Mouse (Mus musculus) kidney, postnatal 25 days (tissue): Measurements from ENCODE around the gene Slc1a2.

Source experiments
- DNase-seq, 2 experiments: peaks; one replicate each; pipeline ENCODE4 v3.0.0; 2021; ENCODE audit warnings: mixed read lengths in 2 of 2

The Slc1a2 gene

DNA sequence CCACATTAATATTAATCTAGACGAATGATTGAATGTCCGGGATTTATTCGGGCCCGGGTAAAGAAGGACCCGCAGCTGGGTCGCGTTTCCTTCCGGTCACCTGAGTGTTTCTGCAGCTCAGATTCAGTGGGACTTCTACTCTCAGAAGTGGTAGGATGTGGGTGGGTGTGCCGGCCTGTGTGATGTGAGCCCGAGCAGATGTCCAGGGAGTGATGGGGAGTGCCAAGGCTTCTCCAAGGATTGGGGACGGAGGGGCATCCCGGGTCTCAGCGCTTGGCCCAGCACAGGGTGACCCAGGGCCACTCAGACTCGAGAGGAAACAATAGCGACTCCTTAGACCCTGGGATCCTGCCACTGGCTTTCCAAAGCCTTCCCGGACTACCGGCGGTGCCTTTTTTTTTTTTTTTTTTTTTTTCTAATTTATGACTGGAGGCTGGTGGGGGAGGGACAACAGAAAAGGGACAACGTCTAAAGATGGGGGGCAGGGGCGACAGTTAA, at the start of gene Slc1a2:
Gene Slc1a2 (plus strand): TSS at position 497 of the 498 bp plus-strand sequence.
- no peak for DNase-seq

DNA sequence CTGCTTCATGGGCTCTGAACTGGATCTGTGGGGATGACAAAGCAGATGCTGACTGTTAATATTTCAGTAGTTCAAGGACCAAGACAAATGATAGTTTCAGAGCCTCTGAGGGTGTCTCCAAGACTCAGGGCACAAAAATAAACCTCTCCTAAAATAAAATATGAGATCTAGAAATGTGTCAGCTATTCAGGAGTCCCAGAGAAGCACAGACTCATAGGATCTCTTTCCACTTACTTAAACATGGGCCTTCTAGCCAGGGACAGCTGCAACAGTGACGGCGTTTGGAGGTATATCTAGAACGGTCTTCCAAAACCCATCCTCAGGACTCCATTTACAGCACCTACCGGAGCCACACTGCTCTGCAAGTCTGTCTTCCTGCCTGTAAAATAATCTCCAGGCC, 48.0 kb upstream of the Slc1a2 start:
- DNase-seq, result no peak

DNA sequence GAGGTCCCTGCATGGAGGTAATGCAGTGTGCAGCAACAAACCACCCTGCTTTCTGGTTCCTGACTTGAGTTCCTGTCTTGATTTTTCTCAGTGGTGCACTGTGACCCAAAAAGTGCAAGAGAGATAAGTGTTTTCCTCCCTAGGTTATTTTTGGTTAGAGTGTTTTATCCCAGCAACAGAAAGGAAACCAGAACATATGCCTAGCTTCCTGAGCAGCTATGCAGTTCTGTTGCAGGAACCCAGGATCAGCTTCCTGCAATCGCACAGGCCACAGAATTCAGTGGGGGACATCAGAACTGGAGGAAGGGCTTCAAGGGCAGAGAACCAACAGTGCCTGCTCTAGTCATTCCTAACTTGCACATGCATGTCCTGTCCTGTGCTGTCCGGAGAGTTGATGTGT, 41.8 kb upstream of the Slc1a2 start:
- no peak for DNase-seq

DNA sequence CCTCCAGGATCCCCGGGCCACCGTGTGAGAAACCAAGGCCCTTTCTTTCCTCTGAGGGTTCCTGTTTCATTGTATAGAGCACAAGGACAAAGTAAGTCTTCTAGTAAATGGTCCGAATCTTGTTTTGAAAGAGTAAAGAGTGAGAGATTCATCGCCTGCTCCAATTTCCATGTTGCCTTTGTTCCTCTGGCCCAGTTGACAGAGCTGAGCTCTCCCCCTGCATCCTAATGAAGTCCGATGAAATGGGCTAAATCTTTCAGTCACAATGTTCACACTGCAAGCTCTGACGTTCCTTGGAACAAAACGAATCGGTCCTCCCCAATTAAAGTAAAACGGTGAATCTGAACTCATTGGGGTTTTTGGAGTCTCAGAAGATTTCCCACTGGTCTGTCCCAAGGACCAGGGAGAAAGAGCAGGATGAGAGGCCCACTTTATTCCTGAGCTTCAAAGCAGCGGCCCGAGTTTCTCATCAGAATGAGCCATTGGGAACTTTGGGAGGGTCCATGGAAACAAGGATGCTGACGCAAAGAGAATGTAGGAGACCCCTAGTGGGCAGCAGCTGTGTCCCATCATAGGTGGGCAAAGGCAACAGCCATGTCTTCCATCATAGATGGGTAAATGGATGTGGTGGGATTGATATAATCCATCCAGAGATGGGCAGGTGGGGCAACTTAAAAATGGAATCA, 37.6 kb upstream of the Slc1a2 start:
- no peak for DNase-seq

DNA sequence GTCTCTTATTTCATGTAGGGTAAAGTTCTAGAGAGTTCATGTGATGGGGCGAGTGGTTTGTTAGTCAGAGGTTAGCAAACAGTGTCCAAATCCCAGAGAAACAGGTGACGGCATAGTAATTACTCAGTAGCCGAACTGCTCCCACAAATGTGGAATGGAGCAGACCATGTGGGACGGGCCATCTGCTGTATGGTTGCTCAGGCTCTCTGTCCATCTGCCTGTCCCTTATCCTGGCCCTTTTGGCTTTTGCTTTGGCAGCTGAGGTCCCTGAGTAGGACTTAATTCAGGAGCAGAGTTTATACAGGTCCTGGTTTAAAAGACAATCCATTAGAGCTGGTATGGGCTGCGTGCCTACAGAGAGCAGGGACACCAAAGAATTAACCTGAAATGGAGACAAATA, 36.3 kb upstream of the Slc1a2 start:
- no peak for DNase-seq

DNA sequence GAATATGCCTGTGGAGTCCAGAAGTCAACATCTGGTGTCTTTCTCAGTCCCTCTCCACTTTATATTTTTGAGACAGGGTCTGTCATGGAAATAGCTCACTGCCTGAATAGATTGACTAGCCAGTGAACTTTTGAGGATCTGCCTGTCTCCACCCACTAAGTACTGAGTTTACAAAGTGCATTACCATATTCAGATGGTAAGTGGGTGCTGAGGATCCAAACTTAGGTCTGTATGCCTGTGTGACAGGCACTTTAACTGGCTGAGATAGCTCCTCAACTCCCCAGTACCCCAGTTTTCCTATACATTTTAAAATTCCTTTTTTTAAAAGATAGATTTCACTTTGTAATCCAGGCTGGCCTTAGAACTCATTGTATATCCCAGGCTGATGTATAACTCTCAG, 35.5 kb upstream of the Slc1a2 start:
- no peak for DNase-seq

DNA sequence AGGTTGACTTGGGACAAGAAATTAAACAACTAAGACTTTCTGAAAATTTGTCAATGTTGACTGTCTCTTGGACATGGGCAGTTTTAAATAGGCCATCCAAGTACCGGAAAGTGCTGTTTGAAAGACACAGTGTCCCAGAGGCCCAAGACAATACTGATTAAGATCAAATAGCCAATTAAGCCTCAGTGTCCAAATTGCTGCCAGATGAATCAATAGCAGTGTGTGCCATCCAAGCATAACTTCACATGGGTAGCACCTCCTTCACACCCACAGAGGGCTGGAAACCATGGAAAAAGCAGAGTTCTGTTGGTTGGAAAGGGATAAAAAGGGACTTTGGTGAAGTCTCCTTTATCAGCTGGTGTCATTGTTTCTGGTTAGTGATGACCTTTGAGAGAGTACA, 33.9 kb upstream of the Slc1a2 start:
- no peak for DNase-seq

DNA sequence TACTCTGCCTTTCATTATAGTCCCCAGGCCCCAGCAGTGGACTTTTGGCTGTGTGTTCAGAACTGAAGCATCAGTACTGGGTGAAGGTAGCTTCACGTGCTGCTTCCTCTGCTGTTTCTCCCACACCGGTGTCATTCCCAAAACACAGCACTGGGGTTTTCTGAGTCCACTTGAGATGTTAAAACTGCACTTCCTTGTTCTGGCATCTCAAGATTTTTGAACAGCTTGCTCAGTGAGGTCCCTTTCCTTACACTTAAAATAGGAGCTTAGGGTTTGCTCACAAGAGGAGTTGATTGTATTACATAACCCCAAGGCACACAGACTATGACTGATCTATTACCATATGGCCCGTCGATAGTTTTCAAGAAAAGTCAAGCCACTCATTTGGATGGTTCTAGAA, 26.1 kb upstream of the Slc1a2 start:
- DNase-seq, result no peak

DNA sequence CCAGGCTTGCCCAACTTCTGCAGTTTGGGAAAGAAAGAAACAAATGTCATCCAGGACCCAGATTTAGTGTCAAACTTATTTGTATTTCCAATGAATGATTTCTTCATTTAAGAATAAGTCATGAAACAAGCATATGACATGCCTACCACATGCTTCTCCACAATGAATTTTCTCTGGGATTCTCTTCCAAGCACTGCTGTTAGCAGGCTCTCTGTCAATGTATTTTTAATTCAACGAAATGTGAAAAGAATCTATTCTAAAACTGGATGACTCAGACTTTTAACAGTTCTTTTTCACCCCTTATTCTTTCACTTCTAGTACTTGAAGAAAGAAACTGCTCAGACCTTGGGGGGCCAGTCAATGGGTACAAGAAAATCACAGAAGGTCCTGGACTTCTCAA, 24.4 kb upstream of the Slc1a2 start:
- no peak for DNase-seq

DNA sequence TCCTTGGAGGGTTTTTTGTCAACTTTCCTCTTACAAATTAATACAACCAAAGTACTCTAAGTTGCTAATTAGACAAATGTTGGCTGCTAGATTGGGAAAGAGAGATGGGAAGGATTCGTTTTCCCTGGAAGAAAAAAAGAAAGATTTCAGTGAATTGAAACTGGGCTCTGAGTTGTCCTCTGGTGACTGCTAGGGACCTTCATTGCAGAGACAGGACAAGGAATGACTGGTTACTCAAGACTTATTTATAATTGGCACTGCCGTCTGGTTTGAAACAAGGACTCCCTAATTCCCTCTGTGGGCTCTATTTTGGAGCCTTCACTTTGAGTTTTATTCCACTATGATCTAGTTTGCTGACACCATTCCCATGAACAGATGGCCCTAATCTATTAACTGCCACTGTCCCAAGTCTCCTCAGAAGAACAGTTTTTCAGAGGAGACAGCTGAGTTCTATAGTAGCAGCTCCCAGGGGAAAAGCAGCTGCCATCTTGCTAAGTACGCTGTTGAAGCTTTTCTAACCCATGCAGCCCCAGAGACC, 22.9 kb upstream of the Slc1a2 start:
- no peak for DNase-seq

DNA sequence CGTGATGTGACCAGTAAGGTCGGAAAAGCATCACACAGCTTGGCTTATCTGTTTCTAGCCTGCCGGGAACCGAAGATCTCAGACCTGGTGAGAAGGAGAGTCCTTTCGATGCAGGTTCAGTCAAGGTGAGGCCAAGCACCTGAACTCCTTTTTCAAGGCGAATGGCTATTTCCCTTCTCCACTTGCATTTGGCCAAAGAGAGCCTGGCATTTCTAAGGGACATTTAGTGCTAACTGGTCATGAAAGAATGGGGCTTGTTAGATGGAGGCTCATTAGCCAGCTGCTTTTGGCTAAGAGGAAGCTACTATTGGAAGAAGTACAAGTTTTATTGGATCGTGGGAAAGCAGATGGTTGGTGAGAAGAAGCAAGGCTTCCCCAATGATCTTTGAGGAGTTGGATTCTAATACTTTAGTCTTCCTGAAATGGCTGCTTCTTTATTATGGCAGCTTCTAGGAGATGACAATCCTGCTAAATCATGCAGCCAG, 22.3 kb upstream of the Slc1a2 start:
- DNase-seq, result no peak

DNA sequence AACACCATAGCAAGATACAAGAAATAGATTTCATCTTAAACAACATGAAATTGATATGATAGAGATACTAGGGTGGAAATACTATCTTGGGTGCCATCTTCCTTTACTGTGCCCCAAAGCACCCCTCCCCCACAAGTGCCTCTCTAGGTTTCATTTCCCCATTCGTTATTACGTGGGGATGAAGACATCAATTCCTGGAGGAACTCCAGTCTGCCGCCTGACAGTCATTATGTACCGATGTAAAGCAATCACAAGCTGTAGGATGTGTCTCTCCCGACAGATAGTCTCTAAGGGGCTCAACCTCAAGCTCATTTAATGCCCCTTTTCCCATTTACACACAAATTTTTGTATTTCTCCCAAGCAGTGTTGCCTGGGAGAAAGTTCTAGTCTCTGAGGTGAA, 20.3 kb upstream of the Slc1a2 start:
- DNase-seq, result no peak

DNA sequence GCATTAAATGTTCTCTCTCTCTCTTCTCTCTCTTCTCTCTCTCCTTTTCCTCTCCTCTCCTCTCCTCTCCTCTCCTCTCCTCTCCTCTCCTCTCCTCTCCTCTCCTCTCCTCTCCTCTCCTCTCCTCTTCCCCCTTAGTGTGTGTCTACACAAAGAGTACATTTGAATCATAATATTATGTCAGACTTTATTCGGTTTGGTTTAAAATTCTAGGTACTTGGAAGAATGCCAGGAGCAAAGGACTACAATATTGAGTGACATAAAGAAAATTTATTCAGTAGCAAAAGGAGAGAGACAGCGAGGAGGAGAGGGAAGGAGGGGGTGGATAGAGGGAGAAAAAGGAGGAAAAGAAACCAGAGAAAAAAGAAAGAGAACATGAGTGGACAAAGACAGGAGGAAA, 19.8 kb upstream of the Slc1a2 start:
- DNase-seq, result no peak

DNA sequence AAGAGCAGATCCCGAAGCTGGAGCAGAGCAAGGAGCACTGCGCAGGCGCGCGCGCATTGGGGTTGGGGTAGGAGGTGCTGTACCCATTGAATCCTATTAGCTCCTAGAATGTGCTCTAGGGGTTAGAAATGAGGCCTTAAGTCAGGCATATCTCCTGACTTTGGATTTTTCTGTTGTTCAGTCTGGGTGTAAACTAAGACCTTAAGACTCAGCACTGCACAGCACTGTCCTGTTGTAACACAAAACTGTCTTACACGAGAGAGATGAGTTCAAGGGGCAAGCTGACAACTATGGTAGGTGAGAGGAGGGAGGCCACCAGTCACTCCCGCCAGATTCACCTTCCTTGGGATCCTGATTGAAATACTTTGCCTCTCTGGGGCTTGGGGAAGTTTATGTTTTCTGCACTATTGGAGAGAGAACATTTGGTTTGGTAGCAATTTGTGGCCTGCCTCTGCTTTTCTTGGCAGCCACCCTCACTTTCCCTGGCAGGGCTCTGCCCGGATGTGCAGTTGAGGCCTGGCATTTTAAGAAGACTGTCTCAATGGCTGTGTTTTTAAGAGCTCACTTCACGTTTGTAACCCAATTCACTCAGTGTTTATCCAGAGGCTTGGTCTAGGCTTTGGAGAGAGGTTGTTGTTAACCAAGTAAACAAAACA, 9.5 kb upstream of the Slc1a2 start:
- no peak for DNase-seq

DNA sequence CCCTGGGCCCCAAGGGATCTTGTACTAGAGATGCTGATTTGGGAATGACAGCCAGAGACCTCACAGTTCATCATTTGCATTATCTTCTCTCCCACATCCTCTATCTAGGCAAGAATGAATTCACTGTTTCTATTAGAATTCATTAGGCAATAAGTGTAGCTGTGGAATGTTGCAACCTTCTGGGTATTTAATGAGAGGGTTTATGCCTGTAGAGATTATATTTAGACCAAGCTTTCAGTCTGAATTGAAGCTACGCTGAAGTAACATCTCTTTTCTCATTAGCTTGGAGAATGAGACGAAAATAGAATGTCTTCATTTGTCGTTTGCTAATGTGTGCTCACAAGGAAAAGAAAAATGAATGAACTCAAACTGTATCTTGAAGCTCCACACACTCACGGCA, 8.1 kb upstream of the Slc1a2 start:
- DNase-seq, result no peak

DNA sequence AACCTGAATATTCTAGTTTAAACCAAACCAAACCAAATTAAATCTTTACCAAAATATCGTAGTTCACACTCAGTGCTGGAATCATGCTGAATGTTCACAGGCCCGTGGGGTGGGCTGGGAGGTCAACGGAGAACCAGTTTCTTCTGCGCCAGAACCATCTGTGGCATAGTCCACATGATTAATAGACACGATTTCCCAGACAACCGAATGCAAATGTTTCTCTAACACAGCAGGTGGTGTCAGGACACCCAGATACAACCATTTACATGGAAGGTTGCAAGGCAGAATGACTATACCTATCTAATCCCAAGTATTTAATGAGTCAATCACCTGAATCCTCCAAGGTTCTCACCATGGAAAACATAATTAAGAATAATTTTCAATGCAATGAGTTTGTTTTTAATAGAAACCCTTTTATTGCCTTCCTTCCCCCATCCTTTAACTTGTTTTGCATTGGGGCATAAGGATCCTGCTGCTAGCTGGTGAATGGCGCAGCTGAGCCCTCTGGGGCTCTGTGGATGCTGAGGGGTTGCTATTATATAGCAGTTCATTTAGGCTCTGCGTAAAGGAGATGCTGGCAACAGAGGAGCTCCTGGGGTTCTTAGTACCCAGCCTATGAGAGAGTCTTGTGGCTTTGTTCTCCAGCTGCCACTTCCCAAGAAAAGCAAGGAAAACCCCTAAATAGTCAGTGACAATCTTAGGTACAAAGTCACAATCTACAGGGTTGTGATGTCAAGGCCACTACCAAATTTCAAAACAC, 2.3 kb upstream of the Slc1a2 start:
- no peak for DNase-seq

DNA sequence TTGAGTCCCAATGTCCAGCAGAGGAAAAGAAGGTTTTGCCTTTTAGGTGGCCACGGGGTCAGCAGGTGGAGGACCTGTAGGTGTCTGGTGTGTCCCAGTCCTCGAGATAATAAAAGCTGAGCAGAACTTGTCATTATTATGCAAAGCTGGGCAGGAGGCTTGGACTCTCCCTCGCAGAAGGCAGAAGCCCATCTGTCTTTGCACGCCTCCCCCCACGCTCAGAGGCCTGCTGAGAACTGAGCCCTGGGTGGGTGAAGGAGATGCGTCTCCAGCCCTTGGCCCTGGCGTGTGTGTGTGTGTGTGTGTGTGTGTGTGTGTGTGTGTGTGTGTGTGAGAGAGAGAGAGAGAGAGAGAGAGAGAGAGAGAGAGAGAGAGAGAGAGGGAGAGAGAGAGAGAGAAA, 733 bp upstream of the Slc1a2 start:
- no peak for DNase-seq

DNA sequence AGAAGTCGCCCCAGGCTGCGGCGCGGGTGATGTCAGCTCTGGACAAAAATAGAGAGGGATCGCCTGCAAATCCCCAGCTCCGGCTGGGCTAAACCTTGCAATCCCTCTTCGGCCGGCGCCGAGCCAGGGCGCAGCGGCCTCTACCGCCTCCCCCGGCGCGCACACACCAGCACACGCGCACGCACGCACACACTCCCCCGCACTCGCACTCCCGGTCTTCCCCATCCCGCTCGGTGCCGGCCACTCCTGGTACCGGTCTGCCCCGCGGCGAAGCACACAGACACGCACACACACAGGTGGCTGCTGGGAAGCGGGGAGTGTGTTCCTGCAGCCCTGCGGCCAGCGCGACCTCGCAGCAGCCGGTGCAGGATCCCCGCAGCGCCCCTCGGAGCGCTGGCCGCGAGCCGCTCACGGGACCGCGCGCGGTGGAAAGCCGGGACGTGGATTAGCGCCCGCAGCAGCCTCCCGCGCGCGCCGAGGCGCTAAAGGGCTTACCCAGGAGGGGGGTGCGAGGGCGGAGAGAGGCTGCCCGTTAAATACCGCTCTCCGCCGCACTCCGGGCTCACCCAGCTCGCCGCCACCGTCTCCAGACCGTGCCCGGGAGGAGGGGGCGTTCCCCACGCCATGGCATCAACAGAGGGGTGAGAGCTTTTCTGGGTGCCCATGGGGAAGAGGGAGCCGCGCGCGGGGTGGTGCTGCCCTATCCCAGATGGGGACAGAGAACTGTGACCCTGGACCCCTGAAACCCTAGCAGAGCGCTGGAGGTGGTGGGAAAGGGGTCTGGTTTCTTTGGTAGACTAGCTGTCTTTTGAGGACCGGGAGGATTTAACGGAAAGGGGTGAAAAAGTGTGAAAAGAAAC, 432 bp downstream of the Slc1a2 start:
- DNase-seq, result peak; percentile 4 to 38

DNA sequence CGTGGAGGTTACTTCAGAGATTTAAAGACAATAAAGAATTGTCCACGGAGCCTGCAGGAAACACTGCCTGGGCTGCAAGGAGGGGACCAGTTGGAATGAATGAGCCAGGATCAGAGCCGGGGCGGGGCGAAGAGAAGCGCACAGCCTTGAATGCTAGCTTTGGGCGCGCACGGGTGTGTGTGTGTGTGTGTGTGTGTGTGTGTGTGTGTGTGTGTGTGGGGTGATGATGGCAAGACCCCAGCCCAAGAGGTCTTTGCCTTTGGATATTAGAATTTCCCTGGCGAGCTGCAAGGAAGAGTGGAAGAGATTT, 1.0 kb downstream of the Slc1a2 start:
- DNase-seq, result no peak

DNA sequence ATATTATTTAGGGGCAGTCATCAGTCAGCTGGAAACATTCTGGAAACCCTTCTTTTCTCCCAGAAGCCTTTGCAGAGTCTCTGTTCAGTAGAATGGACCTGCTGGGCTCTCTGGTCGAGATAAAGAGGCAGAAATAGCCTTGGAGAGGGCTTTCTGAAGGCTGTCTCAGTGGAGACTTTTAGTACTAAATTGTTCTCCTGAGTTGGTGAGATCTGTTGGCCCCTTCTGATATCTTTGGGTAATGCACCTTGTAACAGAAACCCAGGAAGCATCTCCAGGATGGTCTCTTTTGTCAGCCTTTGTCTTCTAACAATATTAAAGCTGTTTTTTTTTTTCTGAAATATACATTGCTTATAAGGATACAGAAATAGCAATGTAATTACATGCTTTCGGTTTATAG, 2.6 kb downstream of the Slc1a2 start:
- DNase-seq, result no peak

DNA sequence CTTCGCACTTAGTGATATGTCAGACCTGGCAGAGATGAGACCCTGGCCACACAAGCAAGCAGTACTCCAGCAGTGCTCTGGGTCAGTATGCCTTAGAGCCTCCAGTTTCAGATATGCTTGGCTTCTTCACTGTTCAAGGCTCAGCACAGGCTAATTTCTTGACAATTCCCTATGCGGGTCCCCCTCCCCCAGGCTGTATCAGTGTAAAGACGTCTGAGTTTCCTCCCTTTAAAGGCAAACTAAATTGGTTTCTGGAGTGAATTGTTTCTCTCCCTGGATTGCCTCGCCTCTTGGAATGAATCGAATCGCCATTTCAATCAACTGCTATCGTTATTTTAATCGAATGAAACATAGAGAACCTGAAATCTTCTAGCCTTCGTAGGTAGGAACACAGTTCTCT, 4.5 kb downstream of the Slc1a2 start:
- no peak for DNase-seq

DNA sequence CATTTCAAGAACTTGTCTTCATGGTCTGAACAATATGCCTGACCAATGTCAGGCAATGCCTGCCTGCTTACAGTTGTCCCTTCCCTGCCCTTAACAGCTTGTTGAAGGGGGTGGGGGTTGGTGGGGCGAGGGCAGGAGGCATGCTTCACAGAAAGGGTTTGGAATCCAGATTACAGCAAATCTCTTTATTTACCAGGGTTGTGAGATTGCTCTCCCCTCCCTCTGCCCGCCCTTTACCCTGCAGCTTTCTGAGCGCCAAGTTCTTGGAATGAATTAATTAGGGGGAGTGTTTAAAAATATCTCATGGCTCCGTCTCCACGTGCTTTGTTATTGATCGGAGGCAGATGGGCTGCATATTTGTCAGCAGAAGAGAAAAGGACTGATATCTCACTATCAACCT, 4.9 kb downstream of the Slc1a2 start:
- no peak for DNase-seq

DNA sequence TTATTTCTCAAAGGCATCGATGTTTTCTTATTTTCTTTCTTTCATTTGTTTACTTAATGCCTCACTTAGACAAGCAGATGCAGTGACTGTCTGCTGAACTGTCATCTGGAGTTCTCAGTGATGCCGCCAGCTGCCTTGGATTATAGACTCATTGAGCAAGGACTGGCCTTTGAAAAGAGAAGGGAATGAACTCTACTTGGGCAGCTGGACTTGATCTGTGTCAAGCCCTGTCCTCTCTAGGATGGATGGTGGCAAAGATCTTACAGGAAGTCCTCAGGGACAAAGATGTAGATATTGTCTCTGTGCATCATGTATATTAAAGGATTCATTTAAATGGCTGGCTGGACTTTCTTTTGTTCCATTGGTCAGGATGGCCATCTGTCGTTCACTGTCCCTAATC, 5.4 kb downstream of the Slc1a2 start:
- DNase-seq, result no peak
